Mouse (Mus musculus) heart, postnatal 0 days (tissue): ENCODE results near the gene Eef2kmt. TPM values are rescaled to one million over a fixed set of nuclear protein-coding genes. Genes with fewer than 3 reads are reported as not detected.

Experiments used
- ATAC-seq: fragments of 200-750 bp; cut with Nextera tagmentation; 2 replicates; pipeline ENCODE4 v1.8.0; 2017; ENCODE audit warnings: low read depth, moderate number of reproducible peaks, moderate library complexity; ENCODE audit not compliant: insufficient read depth
- DNase-seq: peaks from one replicate; pipeline ENCODE4 v3.0.0-alpha.2; 2016; ENCODE audit warnings: low spot score
- H3K27ac ChIP-seq: fragments of 300-500 bp; sonication (generic); 2 replicates; pipeline ENCODE4 v1.5.1; 2014; ENCODE audit warnings: low read depth, mild to moderate bottlenecking
- H3K27me3 ChIP-seq: fragments of 300-500 bp; sonication (generic); 2 replicates; pipeline ENCODE4 v1.6.1; 2014; ENCODE audit warnings: low read length, mixed read lengths; ENCODE audit not compliant: control insufficient read depth, insufficient read depth
- H3K36me3 ChIP-seq: fragments of 300-500 bp; sonication (generic); replicated peaks from 2 replicates; pipeline ENCODE4 v1.6.1; 2014; ENCODE audit warnings: low read length, mixed read lengths; ENCODE audit not compliant: control insufficient read depth, insufficient read depth
- H3K4me1 ChIP-seq: fragments of 300-500 bp; sonication (generic); 2 replicates; pipeline ENCODE4 v1.6.1; 2014; ENCODE audit warnings: antibody characterized with exemption; ENCODE audit not compliant: control insufficient read depth, insufficient read depth
- H3K4me2 ChIP-seq: fragments of 300-500 bp; sonication (generic); 2 replicates; pipeline ENCODE4 v1.6.1; 2014; ENCODE audit warnings: low read depth, mild to moderate bottlenecking, low read length, moderate library complexity
- H3K4me3 ChIP-seq: fragments of 300-500 bp; sonication (generic); 2 replicates; pipeline ENCODE4 v1.5.1; 2014; ENCODE audit warnings: low read depth, low read length
- H3K9ac ChIP-seq: fragments of 300-500 bp; sonication (generic); replicated peaks from 2 replicates; pipeline ENCODE4 v1.6.1; 2014; ENCODE audit warnings: low read depth, low read length, mixed read lengths
- H3K9me3 ChIP-seq: fragments of 300-500 bp; sonication (generic); replicated peaks from 2 replicates; pipeline ENCODE4 v1.6.1; 2016; ENCODE audit warnings: low read length; ENCODE audit not compliant: control insufficient read depth
- CTCF ChIP-seq: IDR thresholded peaks from 2 replicates; pipeline ENCODE4 v1.5.1; 2016; ENCODE audit warnings: antibody characterized with exemption, control low read depth, low read depth
- EP300 ChIP-seq: IDR thresholded peaks from 2 replicates; pipeline ENCODE4 v1.6.1; 2016; ENCODE audit warnings: antibody characterized with exemption, low read depth
- WGBS: fragments of 180-500 bp; shearing (Covaris S2); extraction: QIAGEN DNeasy Blood & Tissue Kit; methylation state at CpG from one replicate; pipeline ENCODE4 v1.1.7; 2014; 5-methylcytosine and 5-hydroxymethylcytosine counted together
- polyA plus RNA-seq: library from polyadenylated mRNA; unstranded; fragments of >200 nt; fragmentation: Nextera tagmentation; extraction: Ambion mirVana; gene quantifications from 2 replicates; pipeline ENCODE4 v1.2.1, GENCODE M21; 2015
- total RNA-seq: library from RNA; depleted of rRNA; stranded (reverse); fragments of >200 nt; gene quantifications from 2 replicates; pipeline ENCODE4 v1.2.3, GENCODE M21; 2014; ENCODE audit warnings: low replicate concordance

Eef2kmt gene
- total and polyA plus RNA-seq, 2 experiments from 2014 or later, result 23.3 to 26.4 TPM

DNA sequence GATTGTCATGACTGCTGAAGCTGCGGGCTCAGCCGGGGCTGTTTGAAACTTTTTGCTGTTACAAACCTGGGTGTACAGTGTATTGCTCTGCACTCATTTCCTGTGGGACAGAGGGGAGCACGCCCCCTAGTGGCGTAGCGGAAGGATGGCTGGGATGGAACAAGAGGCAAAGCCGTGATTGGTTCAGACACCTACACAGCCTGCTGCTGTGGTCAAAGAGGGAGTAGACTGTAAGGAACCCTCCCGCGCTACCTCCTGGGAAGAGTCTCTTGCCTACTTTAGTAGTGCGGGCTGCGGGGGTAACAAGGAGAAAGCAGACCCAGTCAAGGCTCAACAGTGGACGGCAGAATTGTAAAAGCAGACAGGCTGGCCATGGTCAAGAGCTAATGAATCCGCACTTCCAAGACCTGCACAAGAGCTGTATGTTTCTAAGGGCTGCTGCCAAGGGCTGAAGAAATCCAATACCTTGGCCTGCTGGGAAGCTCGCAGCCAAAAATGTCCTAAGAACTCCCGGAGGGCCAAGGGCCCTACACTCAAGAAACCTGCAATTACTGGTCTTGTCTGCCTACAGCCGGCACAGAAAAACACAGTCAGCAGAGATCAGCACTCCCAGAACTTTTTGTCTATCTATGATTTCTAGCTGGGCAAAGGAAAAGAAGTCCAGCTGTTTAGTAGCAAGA lies 1.3 kb downstream of the Eef2kmt start:
- H3K9ac ChIP-seq, result peak overlapping the region; percentile 69
- H3K4me2 ChIP-seq, result peak overlapping the region; percentile 80
- WGBS, result 4% methylated on average over 15 of the region's 15 CpGs
- DNase-seq, result peak; percentile 95
- no peaks in the 10 kb centered on the region for H3K9me3 ChIP-seq
- no peaks in the 10 kb centered on the region for H3K27me3 ChIP-seq
- TF ChIP-seq CTCF (peak; percentile 99), EP300 (no peak)
- peak; percentile 66 for ATAC-seq
- H3K27ac ChIP-seq, result peak overlapping the region; percentile 80
- 0 out of 2 replicates have a peak, but pooled peaks cover 6% of the 10 kb centered on the region for H3K4me1 ChIP-seq
- H3K4me3 ChIP-seq, result peak overlapping the region; percentile 66
- peaks cover 13% of the 10 kb centered on the region; the same call in 1 of the 2 replicates for H3K36me3 ChIP-seq

DNA sequence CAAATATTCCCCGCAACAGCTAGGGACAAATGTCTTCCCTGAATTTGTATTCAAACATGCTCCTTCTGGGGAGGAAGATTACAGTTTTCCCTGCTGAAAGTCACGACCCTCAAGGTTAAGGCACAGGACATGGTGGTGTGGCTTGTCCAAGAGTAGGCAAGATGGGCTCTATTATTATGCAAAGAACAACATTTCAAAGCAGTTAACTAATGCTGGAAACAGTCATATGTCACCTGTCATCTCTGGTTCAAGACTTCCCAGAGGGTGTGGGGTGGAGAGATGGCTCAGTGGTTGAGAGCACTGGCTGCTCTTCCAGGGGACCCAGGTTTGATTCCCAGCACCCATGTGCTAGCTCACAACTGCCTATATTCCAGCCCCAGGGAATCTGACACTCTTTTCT lies 3.5 kb downstream of the Eef2kmt start:
- H3K27me3 ChIP-seq, result no peaks in the 10 kb centered on the region
- no peak for TF ChIP-seq CTCF
- TF ChIP-seq EP300, result no peak
- no peak for DNase-seq
- H3K27ac ChIP-seq, result no peak overlapping the region
- no peak overlapping the region for H3K4me2 ChIP-seq
- 84% methylated on average over 2 of the region's 2 CpGs for WGBS
- no peak overlapping the region for H3K4me3 ChIP-seq
- H3K4me1 ChIP-seq, result 0 out of 2 replicates have a peak, but pooled peaks cover 6% of the 10 kb centered on the region
- ATAC-seq, result no peak
- H3K9me3 ChIP-seq, result no peaks in the 10 kb centered on the region
- no peak overlapping the region for H3K9ac ChIP-seq
- H3K36me3 ChIP-seq, result peaks cover 36% of the 10 kb centered on the region

DNA sequence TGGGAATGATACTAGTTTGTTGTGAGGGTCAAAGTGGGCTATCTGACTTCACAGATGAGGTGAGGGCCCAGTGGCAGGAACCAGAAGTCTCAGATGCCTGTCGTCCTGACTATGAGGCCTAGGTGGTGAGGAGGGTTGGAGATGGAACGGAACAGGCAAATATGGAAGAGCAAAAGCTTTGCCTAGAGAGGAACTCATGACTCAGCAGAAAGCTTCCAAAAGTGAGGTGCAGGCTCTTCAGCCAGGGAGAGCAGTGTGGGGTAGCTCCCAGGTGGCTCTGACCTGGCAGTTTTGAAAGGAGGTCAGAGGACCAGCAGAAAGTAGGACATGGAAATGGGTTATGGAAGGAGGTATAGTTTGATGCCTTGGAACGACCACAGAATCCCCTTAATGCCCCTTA lies 4.9 kb downstream of the Eef2kmt start:
- DNase-seq (no peak), ATAC-seq (no peak)
- no peaks in the 10 kb centered on the region for H3K27me3 ChIP-seq
- peaks cover 44% of the 10 kb centered on the region for H3K36me3 ChIP-seq
- 0 out of 2 replicates have a peak, but pooled peaks cover 6% of the 10 kb centered on the region for H3K4me1 ChIP-seq
- H3K9ac ChIP-seq, result no peak overlapping the region
- no peak overlapping the region for H3K27ac ChIP-seq
- no peak overlapping the region for H3K4me2 ChIP-seq
- 84% methylated on average over 3 of the region's 3 CpGs for WGBS
- no peaks in the 10 kb centered on the region for H3K9me3 ChIP-seq
- TF ChIP-seq EP300, result no peak
- no peak for TF ChIP-seq CTCF
- H3K4me3 ChIP-seq, result no peak overlapping the region

DNA sequence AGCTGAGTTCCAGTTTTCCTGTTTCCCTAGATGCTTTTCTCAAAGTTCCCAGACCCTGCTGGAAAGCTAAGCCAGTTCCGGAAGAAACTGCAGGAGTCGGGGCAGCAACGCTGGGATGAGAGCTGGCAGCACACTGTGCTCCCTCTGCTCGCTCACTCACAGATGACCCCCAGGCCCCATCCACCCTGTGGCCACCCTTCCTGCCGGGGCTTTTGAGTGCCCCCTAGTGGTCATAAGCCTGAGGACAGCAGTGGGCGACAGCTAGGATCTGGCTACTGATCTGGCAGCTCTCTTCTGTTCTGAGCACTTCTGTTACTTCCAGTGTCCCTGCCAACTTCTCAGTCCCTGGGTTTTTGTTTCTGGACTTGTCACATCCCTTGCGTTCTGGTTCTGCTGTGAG lies 11.4 kb downstream of the Eef2kmt start:
- TF ChIP-seq CTCF (peak; percentile 88), EP300 (no peak)
- Histone ChIP-seq H3K4me2 (no peak overlapping the region), H3K9ac (no peak overlapping the region), H3K36me3 (peaks cover 70% of the 10 kb centered on the region), H3K9me3 (no peaks in the 10 kb centered on the region), H3K4me1 (no peaks in the 10 kb centered on the region), H3K27me3 (no peaks in the 10 kb centered on the region), H3K4me3 (no peak overlapping the region), H3K27ac (no peak overlapping the region)
- ATAC-seq (peak; percentile 80), DNase-seq (peak; percentile 66)
- 28% methylated on average over 7 of the region's 7 CpGs for WGBS

DNA sequence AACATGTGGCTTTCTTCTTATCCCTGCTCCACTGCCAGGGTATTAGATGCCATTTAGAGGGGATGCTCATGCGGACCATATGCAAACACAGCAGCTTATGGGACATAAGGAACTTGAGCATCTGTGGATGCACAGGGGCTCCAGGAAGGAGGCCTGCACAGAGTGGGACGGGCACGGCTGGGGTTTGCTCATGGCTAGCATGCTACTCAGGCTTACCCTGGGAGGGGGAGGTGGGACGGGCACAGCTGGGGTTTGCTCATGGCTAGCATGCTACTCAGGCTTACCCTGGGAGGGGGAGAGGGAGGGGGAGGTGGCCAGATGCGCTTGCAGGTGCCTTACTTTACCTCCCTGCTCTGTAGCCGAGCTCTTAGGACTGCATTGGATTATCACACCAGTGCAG lies 12.9 kb downstream of the Eef2kmt start:
- ATAC-seq, result no peak
- TF ChIP-seq EP300 (no peak), CTCF (no peak)
- H3K36me3 ChIP-seq, result peaks cover 68% of the 10 kb centered on the region

DNA sequence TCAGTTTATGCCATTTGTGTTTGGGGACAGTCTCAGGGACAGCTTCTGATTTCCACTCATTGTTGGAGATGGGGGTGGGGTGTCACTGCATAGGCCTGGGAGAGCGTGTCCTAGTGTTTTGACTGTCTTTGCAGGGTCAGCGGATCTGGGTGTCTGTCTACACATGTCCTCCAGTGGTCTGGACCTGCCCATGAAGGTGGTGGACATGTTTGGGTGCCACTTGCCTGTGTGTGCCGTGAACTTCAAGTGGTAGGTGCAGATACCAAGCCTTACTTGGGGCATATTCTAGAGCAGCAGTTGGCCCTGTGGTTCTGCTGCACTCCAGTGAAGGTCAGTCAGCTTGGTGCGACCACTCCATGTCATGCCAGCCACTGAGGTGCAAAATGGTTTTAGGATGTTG lies 13.4 kb downstream of the Eef2kmt start:
- Histone ChIP-seq H3K9ac (no peak overlapping the region), H3K4me2 (no peak overlapping the region), H3K27ac (no peak overlapping the region), H3K36me3 (peaks cover 64% of the 10 kb centered on the region), H3K9me3 (no peaks in the 10 kb centered on the region), H3K4me3 (no peak overlapping the region), H3K4me1 (no peaks in the 10 kb centered on the region), H3K27me3 (no peaks in the 10 kb centered on the region)
- WGBS, result 85% methylated on average over 4 of the region's 4 CpGs
- ATAC-seq, result no peak
- no peak for DNase-seq
- no peak for TF ChIP-seq EP300

More for the DNA sequence above, 12.9 kb downstream of the Eef2kmt start:
- Histone ChIP-seq H3K9me3 (no peaks in the 10 kb centered on the region), H3K4me2 (no peak overlapping the region), H3K27me3 (no peaks in the 10 kb centered on the region), H3K9ac (no peak overlapping the region), H3K27ac (no peak overlapping the region), H3K4me3 (no peak overlapping the region), H3K4me1 (no peaks in the 10 kb centered on the region)
- DNase-seq, result no peak
- 93% methylated on average over 6 of the region's 6 CpGs for WGBS
